Mouse (Mus musculus): ENCODE measurements around the gene Rab40c. TPM values are rescaled to one million over a fixed set of nuclear protein-coding genes. Genes with fewer than 3 reads are reported as not detected.

Gene Rab40c
- total RNA-seq, 4 experiments from 2014 or later: 39.7 to 46.1 (median 45.1) TPM

DNA sequence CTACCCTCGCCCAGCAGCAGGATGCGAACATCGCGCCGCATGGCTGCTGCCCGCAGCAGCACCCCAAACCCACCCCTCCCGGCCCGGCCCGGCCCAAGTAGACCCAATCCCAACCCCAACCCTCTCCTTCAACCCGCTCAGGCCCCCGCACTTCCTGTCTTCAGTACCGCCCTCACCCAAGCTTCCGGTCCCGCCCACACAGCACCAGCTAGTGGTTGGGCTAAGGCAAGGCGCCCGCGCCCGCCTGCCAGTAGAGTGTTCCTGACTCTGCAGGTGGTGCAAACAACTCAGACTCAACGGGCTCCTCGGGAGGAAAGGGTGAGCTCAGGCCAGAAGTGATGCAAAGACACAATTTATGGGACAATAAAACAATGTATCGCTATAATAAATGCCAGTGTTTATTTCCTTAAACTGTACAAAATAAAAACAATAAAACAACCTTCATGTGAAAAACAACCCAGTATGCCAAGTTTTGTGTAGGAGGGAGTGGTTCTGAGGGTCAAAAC is 75.1 kb downstream of the Rab40c start, which contains the start of gene Rhot2:
TSS of gene Rhot2 (minus strand) at position 456 of the 506 bp plus-strand sequence.
- DNase-seq (ENCODE audit: low spot score in 2 of 2): peak; percentile 78 to 94

DNA sequence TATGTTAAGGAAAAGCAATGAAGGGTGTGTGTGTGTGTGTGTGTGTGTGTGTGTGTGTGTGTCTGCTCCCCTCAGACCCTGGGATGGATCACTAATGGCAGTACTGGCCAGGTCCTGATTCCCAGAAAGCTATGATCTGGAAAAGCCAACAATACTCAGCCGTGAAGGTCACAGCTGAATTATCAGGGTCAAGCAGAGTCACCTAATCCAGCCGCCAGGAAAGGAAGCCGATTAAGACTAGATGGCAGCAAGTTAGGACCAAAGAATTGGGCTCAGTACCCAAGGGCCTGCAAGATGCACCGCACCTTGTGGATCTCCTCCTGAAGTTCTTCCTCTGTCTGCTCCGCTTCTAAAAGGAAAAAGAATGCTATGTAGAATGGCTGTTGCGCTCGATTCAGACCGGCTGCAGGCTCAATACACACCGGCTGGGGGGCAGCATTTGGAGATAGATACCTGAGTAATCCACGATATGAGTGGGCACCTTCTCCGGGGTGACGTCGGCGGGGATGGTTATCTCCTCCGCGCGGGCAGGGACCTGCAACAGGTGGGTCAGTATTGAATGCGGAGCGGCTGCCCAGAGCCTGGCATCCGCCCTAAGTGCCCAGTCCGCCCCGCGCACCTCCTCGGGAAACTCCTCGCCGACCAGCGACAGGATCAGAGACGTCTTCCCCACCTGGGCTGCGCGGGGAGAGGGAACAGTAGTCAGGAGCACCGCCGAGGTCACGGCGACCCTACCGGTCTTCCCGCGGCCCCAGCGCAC is 75.7 kb downstream of the Rab40c start:
- DNase-seq (ENCODE audit: low spot score in 2 of 2): peak in 1 of 2 experiments; percentile 27

- no peak for DNase-seq (ENCODE audit: low spot score in 2 of 2)
Observed at GRCm38 (mm10) chr17:25843122-25843521, 76.4 kb downstream of the Rab40c start.

DNA sequence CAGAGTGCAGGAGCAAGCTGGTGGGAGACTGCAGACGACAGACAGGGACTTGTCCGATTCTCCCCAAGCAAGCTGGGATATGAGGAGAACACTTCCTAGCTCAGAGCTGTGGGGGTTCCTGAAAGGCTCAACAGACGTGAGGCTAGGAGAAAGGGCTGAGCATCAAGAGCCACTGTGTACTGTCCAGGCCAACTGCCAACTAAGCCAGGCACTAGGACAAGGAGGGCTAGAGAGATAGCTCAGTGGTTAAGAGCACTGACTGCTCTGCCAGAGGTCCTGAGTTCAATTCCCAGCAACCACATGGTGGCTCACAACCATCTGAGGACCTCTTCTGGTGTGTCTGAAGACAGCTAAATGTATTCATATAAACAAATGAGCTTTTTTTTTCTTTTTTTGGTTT is 77.0 kb downstream of the Rab40c start:
- no peak for DNase-seq (ENCODE audit: low spot score in 2 of 2)

DNA sequence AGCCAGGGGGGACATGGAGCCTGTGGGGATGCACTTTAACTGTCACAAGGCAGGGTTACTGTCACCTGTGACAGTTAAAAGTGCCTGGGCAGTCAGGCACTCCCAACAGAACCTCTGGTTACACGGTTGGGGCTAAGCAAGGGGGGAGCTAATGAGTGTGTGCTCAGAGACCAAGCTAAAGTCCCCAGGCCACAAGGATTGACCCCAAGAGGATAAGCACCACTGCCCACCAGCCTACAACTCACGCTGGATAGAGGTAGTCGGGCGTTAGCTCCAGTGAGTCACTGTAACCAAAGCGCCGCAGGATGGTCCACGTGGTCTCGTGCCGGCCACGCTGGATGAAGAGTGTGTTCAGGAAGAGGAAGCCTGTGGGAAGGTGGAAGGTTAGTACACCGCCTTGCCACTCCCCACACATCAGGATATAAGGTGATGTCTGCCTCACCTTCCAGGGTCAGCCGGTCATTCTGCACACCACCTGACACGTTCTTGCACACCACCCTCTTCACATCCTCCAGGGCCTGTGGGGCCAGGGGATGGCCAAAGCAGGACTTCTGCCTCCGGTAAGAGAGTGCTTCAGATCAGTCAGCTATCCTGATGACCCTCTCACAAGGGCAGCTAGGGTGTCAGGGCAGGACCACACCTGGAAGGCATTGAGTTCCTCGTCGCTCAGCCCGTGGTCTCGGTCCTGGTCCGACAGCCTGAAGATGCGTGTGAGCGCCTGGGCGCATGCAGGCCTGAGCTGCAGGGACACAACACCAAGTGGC is 78.2 kb downstream of the Rab40c start, which contains the start of gene Gm20683:
TSS of gene Gm20683 (minus strand) at position 647 of the 764 bp plus-strand sequence.
- no peak for DNase-seq (ENCODE audit: low spot score in 2 of 2)

- no peak for DNase-seq (ENCODE audit: low spot score in 2 of 2)
Observed at GRCm38 (mm10) chr17:25840519-25840918, 79.0 kb downstream of the Rab40c start.

- DNase-seq (ENCODE audit: low spot score in 2 of 2): no peak
Observed at GRCm38 (mm10) chr17:25839455-25840235, 79.9 kb downstream of the Rab40c start.

GRCm38 (mm10) chr17:25838904-25839303 is 80.6 kb downstream of the Rab40c start:
- DNase-seq (ENCODE audit: low spot score in 2 of 2): no peak

- no peak for DNase-seq (ENCODE audit: low spot score in 2 of 2)
Observed at GRCm38 (mm10) chr17:25837533-25837932, 82.0 kb downstream of the Rab40c start.

GRCm38 (mm10) chr17:25837076-25837410 is 82.5 kb downstream of the Rab40c start, which contains the start of gene Rhbdl1:
TSS of gene Rhbdl1 (minus strand) at chr17:25837295.
- peak in 1 of 2 experiments; percentile 84 for DNase-seq (ENCODE audit: low spot score in 2 of 2)

DNA sequence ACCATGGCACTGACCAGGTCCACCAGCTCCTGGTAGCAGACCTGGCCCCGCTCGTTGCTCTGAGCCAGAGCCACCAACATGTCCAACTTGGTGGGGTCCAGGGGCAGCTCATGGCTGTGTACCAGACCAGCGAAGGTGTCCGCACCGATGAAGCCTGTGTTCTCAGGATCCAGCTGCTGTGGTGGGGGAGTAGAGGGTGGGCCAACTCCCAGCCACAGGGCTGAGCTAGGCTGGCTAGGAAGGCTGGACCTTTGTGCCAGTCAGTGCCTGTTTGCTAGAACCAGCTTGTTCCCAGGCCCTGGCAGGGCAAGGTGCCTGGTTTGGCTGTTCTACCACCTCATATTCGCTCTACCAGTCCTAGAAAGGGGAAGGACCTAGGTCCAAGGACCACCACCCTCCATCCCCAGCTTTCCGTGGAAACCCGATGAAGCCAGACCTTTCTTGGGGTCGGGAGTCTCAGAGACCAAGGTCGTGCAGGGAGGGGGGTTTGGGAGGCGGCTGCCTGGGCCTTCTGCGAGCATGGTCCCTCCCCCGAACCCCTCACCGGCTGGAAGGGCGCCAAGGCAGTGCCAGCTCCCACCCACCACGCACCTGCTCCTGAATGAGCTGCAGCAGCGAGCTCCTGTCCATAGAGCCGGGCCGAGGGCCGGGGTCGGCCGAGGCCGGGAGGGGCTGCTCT is 83.0 kb downstream of the Rab40c start:
- DNase-seq (ENCODE audit: low spot score in 2 of 2): peak in 1 of 2 experiments; percentile 42

GRCm38 (mm10) chr17:25835816-25836215 is 83.7 kb downstream of the Rab40c start:
- no peak for DNase-seq (ENCODE audit: low spot score in 2 of 2)

DNA sequence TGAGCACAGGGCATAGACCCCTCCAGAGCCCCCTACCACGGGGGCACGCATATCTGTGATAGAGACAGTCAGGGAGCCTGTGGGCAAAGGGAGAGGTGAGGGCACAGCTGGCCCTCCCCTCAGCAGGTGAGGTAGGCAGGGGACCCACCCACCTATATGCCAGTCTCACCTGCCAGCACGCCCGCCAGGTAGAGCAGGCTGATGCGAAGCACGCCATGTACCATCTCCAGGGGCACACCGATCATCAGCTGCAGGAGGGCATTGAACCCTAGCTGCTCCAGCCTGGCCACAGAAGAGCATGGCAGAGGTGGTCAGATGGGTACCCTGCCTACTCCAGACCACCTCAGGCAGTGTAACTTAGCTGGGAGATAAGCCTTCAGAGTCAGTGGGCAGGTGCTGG is 84.2 kb downstream of the Rab40c start:
- no peak for DNase-seq (ENCODE audit: low spot score in 2 of 2)

DNA sequence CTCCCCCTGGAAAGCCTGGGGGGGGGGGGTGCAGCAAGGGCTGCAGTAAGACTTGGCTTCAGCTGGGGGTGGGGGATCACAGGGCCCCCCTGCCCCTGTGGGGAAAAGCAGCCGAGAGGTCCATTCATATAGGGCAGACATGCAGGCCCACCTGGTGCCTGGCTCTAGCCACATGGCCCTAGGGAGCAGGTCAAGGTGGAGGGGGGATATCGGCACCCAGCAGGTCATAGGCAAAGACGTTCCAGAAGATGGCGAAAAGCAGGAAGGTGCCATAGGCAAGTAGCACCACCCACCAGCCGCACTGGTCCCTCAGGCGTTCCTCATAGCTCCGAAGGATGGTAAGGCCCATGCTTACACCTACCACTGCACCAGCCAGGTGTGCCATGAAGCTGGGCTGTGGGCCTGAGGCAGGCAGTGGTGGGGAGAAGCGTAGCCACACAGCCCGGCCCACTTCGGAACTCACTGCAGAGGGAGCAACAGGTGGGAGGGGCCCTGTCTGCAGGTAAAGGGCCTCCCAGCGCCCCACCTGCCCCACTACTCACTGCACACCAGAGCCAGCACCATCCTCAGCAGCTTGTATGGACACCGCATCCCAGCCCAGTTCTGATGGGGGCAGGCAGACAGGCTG is 84.8 kb downstream of the Rab40c start:
- no peak for DNase-seq (ENCODE audit: low spot score in 2 of 2)

DNA sequence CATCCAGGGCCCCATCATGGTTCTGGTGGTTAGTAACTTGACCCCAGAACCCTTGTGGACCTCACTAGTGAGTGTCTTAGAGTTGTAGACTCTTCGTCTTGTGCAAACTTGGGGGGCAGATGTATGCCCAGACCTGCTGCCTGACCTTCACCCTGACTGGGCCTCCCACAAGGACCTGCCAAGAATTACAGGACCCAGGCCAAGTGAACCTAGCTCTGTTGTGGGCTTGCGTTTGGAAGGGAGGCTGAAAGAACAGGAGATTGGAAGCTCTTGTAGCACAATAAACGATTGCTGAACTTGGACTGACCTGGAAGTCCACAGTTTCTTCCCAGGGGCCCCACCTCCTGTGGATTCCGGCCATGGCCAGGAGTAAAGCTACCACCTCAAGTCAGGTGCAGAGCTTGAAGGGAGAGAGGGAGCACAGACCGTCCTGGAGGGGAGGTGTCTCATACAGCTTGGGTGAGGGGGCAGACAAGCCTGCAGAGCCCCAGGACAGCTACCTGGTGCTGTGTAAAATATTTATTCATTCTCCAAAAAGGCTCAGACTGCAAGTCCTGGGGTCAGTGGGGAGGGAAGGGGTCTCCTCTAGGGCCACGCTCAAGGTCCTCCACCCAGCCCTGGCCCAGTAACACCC is 85.4 kb downstream of the Rab40c start:
- DNase-seq (ENCODE audit: low spot score in 2 of 2): no peak

- peak in 1 of 2 experiments; percentile 87 for DNase-seq (ENCODE audit: low spot score in 2 of 2)
Observed at GRCm38 (mm10) chr17:25833291-25833663, 86.2 kb downstream of the Rab40c start, which contains the start of gene Stub1. TSS of gene Stub1 (minus strand) at chr17:25833404.

GRCm38 (mm10) chr17:25832436-25833290 is 86.9 kb downstream of the Rab40c start:
- peak; percentile 97 to 99 for DNase-seq (ENCODE audit: low spot score in 2 of 2)

Data from left cerebral cortex, adult 8-10 months (tissue).